Mouse (Mus musculus) c-Kit-negative CD71-positive TER-119-positive erythroid progenitor cells, embryonic 14.5 days (primary cell): ENCODE data around the gene Crls1.

Experiments
- DNase-seq: peaks from one replicate; pipeline ENCODE4 v3.0.0-alpha.2; 2013; ENCODE audit warnings: low read depth, low spot score

Crls1 gene

DNA sequence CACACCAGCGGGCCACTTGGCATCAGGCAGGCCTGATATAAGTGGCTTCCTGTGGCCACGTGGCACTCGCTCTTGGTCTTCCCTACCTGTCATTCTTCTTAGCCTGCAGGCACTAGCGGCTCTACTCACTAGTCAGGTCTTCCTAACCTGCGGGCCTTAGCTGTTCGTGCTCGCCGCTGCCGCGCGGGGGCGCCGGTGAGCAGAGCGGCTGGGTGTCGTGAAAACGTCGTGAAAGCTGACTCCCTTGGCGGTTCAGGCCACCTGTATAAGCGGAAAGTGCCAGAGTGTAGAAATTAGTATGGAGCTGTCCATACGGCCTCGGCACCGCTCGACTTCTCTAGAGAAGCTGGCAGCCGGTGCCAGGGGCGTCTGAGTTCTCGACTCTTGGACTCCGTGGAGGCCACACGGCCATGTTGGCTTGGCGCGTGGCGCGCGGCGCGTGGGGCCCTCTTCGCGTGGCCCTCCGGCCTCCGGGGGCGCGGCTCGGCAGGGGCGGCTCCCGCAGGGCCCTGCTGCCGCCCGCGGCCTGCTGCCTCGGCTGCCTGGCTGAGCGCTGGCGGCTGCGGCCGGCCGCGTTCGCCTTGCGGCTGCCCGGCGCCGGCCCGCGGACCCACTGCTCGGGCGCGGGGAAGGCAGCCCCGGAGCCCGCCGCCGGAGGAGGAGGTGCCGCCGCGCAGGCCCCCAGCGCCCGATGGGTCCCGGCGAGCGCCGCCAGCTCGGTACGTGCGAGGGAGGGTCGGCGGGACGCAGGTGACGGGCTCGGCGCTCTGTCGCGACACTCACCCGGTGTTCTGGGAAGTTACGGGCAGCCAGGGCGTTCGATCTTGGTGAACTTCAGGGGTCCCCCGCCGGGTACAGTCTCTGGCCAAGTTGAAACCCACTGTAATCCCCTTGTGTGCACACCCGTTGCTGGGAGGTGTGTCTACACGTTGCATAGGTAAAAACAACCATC lies at the start of gene Crls1:
TSS of gene Crls1 (plus strand) at position 260 of the 952 bp plus-strand sequence.
- DNase-seq, result peak; percentile 90

DNA sequence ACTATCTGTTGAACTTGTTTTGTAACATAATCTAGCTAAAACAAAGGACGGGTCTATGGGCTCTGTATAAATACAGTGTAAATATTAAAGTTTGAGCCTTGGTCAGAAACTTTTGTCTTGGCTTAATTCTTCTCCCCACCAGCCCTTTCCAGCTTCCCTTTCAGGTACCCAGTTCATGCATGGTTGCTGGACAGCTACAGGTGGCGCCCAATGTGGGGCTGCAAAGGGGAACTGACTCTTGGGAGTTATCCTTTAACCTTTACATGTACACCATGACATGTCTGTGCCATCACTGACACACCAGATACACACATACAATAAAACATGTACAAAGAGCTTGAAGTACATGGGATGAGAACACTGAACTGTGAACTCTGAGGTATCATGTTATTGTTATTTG lies 43.5 kb upstream of the Crls1 start:
- DNase-seq, result no peak

GRCm38 (mm10) chr2:132815608-132816314 lies 30.7 kb upstream of the Crls1 start, which contains the start of the genes Trmt6 and Mcm8:
Gene Trmt6 (minus strand): TSS chr2:132816055.
Gene Mcm8 (plus strand): TSS chr2:132816141.
- DNase-seq, result peak; percentile 97

- DNase-seq, result no peak
These were observed 5.4 kb upstream of the Crls1 start for GRCm38 (mm10) chr2:132841071-132841470.

DNA sequence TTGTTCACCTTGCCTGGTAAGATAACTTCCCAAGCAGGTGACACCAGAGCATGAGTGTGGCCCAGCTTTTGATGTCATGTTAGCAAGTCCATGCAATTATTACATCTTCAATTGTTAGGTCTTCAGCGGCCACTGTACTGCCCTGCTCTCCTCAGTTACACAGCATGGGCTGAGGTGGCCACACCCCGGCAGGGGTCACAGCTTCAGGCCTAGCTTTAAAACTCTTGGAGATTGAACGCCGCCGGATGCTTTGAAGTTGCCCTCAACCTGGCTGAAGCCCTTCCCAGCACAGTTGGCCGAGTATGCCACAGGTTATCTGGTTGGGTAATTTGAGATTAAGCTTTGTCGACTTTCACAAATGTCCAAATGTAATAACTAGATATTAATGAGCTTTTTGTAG lies 1.1 kb downstream of the Crls1 start:
- DNase-seq, result no peak

GRCm38 (mm10) chr2:132848361-132848760 lies 1.9 kb downstream of the Crls1 start:
- DNase-seq, result no peak

DNA sequence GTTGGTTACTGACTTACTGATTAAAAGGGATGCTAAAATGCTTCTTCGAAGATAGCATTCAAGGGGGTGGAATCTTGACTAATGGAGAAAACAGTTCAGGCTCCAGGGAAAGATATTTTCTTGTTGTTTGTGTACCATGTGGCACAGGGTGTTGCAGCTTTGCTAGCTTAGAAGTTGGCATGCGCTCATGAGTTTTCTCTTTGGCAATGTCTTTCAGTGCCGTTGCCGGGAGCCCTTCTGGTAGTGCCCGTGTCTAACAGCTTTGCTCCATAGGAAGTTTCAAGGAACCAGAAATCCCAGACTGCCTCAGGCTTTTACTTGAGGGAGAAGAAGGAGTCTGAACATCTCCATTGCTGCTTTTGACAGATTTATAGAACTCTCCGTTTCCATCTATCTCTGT lies 2.7 kb downstream of the Crls1 start:
- no peak for DNase-seq

DNA sequence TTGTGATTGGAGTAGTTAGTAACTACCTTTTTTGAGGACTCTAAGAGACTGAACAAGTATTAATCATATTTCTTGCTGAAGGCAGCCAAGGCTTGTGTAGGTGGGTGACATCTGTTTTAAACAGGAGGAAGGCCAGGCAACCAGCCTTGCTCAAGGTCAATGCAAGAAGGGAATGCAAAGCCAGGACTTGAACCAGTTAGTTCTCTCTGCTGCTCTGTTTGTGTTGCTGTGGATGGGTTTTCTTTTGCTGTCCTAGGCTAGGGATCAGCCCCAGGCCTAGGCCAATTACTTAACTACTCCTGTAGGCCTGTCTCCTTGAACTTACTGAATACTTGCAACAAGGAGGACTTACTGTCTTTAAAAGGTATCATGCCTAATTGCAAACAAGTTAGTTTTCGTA lies 6.6 kb downstream of the Crls1 start:
- DNase-seq, result no peak

DNA sequence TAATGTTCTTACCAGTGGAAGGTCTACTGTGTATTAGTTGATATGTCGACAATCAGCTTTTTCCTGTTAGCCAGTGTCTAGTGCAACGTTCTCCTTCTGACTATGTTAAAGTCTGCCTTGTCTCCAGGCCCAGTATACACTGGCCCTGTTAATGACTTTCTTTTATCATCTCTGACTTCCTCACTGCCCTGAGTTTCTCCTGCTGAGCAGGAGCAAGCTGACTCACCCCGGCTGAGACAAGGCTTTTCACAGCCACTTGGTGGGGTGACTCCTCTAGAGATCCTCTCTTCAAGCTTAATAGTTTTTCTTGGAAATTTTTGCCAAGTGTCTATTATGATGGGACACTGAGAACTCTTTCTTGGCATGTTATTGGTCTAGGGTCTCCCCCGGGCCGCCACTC lies 9.9 kb downstream of the Crls1 start:
- DNase-seq, result no peak

DNA sequence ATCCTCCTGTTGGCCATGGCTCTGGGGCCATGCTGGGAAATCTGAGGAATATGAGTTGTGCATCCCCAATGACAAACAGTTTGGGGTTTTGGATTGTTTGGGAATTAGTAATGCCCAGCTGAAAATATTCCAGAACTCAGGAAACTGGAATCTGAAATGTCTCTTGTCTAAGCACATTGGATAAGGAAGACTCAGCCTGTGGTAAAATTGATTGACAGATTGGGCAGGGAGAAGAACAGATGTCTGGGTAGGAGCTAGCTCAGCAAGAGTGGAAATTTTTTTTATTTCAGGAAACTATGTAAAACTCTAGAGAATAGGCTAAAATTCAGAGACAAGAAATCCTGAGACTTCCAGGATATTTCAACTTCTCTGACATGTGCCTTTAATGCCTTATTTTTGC lies 14.0 kb downstream of the Crls1 start:
- no peak for DNase-seq

GRCm38 (mm10) chr2:132861456-132861855 lies 15.0 kb downstream of the Crls1 start:
- DNase-seq, result no peak

DNA sequence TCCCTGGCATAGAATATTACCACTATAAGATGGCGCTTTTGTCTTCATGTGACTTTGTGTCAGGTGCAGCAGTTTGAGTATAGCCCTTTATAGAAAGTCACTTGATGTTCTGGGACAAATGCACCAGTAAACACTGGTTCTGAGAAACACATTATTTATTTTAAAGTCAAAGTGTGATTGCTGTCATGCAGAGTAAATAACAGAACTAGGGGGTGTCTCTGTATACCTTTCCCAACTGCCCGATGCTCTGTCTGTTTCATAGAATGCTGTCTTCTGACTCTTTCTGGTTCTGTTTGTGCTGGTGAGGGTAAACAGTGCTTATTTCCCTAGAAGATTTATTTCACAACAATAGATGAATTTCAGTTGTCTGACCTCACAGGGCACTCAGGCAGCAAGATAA lies 16.9 kb downstream of the Crls1 start:
- DNase-seq, result no peak

DNA sequence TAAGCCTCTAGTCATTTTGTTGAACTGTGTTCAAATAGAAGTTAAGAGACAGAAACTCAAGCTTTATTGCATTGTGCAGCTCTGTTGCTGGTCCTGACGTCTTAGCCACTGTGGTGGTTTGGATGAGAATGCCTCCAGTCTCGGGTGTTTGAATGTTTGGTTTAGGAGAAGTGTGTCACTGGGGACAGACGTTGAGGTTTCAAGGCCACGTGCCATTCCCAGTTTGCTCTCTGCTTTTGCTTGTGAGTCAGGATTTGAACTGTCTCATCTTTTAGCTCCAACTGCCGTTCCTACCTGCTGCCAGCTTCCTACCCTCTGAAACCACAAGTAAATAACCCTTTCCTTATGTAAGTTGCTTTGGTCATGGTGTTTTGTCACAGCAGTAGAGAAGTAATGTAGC lies 21.1 kb downstream of the Crls1 start:
- DNase-seq, result no peak

DNA sequence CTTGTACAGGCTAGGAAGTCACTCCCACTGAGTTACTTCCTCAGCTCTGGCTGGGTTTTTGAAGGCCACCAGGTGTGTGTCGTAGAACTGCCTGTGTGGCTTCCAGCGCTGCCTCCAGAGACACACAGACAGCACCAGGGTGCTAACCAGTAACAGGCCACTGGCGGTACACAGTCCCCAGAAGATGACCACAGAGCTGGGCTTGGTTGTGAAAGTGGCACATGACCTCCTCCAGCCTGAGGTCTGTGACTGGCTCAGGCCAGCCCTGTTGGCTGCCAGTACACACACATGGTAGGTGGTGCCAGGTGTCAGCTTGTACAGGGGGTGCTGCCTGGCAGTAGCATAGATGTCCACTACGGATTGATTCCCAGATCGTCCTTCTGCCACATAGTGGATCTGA lies 23.2 kb downstream of the Crls1 start:
- DNase-seq, result no peak

DNA sequence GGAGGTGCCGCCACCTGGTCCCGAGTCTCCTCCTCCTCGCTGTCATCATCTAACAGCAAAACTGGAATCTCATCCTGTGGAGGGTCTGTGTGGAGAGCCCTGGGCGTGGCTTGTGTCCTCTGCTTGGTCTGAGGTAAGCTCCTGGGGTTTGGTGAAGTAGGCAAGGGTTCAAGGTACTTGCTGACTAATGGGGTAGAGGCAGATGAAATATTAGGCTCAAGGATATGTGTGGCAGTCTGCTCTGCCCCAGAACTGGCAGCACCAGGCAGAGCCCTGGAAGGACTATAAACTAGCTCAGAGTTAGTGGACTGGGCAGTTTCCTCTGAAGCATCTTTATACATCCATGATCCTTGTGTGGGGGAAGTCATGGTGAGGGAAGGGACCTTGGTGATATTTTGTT lies 23.8 kb downstream of the Crls1 start:
- DNase-seq, result no peak

DNA sequence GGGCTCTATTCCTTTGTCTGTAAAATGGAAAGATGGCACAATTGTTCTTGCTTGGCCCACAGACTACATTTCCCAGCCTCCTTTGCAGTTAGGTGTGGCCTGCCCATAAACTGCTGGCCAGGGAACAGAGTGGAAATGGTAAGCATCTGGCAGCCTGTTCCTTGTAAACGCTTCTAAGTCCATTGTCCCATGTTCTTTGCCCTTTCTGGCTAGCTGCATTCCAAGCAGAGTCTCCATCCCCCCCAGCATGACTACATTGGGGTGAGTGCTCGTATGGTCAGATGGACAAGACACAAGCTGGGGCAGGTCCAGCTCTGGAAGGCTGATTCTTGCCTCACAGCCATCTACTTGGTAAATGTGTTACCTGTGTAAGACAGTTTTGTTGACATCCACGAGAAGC lies 25.2 kb downstream of the Crls1 start:
- DNase-seq, result no peak

DNA sequence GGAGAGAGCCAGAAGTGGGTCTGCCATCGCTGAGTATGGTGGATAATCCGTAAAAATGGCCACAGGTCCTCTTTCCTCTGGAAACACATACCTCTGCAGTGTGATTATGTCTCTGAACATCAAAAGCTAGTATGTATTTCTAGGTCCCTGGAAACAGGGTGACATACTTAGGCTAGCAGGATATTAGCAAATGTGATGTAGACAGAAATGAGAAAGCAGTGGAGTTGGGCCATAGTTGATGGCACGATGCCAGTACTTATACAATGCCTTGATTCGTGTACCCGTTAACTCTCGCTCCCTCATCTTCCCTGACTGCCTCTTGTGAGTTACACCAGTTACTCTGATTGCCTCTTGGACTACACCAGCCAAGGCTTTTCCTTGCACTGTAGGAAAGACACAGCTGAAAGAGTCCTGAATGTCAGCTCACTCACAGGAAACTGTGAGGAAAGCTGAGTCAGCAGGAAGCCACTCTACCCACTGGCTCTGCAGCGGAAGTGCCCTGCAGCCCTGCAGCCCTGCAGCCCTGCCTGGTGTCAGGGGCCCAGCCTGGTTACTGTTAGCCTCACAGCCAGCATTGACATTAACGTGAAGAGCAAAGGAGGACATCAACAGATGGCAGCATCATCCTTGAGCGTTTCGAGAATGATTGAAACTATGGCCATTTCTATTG lies 27.3 kb downstream of the Crls1 start:
- DNase-seq, result no peak

- no peak for DNase-seq
These were observed 30.5 kb downstream of the Crls1 start for GRCm38 (mm10) chr2:132876991-132877390.

- no peak for DNase-seq
These were observed 33.0 kb downstream of the Crls1 start for GRCm38 (mm10) chr2:132879261-132880044.

DNA sequence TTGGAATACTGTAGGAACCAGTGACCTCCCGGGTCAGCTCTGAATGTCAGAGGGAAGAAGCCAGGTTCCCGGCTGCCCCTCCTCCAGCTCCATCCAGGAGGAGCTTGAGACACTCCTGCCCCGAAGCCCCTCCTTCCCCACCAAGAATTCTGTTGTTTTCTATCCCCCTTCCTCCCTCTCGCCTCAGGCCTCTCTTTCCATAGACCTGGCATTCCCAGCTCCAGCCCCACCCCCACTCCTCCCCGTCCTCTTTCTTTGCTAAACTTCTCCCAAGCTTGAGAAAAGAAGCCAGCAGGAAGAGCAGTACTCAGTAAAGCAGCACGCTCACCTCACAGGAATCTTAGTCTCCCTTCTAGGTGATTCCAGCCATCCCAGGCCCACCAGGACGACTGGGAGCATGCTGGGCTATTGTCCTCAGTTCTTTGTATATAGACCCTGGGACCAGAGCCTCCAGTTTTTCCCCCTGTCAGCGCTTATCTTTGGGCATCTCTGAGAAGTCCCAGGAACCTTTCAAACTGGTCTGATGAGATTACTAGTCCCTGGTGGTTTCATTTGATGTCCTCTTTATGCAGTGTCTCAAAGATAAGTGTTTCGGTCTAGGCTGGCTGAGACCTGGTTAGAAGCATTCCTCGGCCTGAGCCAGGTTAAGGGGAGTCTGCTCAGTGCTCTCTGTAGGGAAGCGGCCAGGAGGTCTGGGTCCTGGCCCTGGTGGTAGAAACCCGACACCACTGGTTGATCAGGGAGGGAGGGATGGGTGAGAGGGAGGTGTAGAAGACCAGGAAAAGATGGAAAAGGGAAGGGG lies 34.6 kb downstream of the Crls1 start, which contains the start of gene Lrrn4:
TSS of gene Lrrn4 (minus strand) at position 48 of the 802 bp plus-strand sequence.
- DNase-seq, result no peak
